In genomic region chr2:156422631-156423030, GRCm38 (mm10) we compare ENCODE assay signal across 8 mouse cellular contexts. TPM values are rescaled to one million over a fixed set of nuclear protein-coding genes. Genes with fewer than 3 reads are reported as not detected.
DNase-seq lines count a peak whose midpoint lies in the region; ATAC-seq and TF ChIP-seq lines count a peak whose summit lies in the region.

No protein-coding gene starts in this region.

- TF ChIP-seq EP300 in lung, postnatal 0 days (IDR thresholded peaks at IDR 0.05), result no peak

- ATAC-seq in lung, postnatal 0 days, result no peak
- ATAC-seq in stomach, embryonic 16.5 days (ENCODE audit: insufficient read depth, low FRiP score), result no peak

- H3K27ac ChIP-seq in lung, postnatal 0 days (ENCODE audit: low read length), result no peak overlapping the region
- no peak overlapping the region for H3K27ac ChIP-seq in stomach, embryonic 16.5 days (ENCODE audit: low read length)

- peak; percentile 45 to 62 for DNase-seq in cerebellum, postnatal 10 days
- DNase-seq in cerebellum, adult 11 months, result no peak
- DNase-seq in testis, postnatal 10 days (ENCODE audit: low spot score), result peak; percentile 56
- no peak for DNase-seq in testis, postnatal 14 days (ENCODE audit: low spot score)
- DNase-seq in lung, postnatal 0 days (ENCODE audit: low spot score), result peak; percentile 55
- DNase-seq in thymus, adult 18-20 months, result no peak
- no peak for DNase-seq in kidney, adult 9 months

- H3K4me2 ChIP-seq in lung, postnatal 0 days (replicated peaks; ENCODE audit: low read depth, low read length), result peak overlapping the region; percentile 19; the same call in 1 of the 2 replicates
- peak overlapping the region; percentile 81 for H3K4me2 ChIP-seq in stomach, embryonic 16.5 days (ENCODE audit: low read depth, low read length)

- no peaks in the 10 kb centered on the region for H3K9me3 ChIP-seq in lung, postnatal 0 days (ENCODE audit: low read length)
- no peaks in the 10 kb centered on the region for H3K9me3 ChIP-seq in stomach, embryonic 16.5 days (replicated peaks; ENCODE audit: control insufficient read depth, low read length)

- 0 out of 2 replicates have a peak, but pooled peaks cover 6% of the 10 kb centered on the region for H3K4me1 ChIP-seq in lung, postnatal 0 days (ENCODE audit: insufficient read depth, low read depth, low read length)
- peaks cover 13% of the 10 kb centered on the region for H3K4me1 ChIP-seq in stomach, embryonic 16.5 days (ENCODE audit: control insufficient read depth, insufficient read depth, low read length)

- H3K27me3 ChIP-seq in lung, postnatal 0 days (replicated peaks; ENCODE audit: insufficient read depth, low read length), result peaks cover 10% of the 10 kb centered on the region; the same call in 1 of the 2 replicates
- 0 out of 2 replicates have a peak, but pooled peaks cover 6% of the 10 kb centered on the region for H3K27me3 ChIP-seq in stomach, embryonic 16.5 days (ENCODE audit: control insufficient read depth, insufficient read depth, low read length)

- no peak overlapping the region for H3K9ac ChIP-seq in lung, postnatal 0 days (replicated peaks; ENCODE audit: low read depth)
- no peak overlapping the region for H3K9ac ChIP-seq in stomach, embryonic 16.5 days (ENCODE audit: low read length)

- no peaks in the 10 kb centered on the region for H3K36me3 ChIP-seq in lung, postnatal 0 days (ENCODE audit: insufficient read depth, low read length)
- H3K36me3 ChIP-seq in stomach, embryonic 16.5 days (ENCODE audit: control insufficient read depth, insufficient read depth, low read length), result no peaks in the 10 kb centered on the region

- no peak overlapping the region for H3K4me3 ChIP-seq in lung, postnatal 0 days (ENCODE audit: low read depth, low read length)
- no peak overlapping the region for H3K4me3 ChIP-seq in stomach, embryonic 16.5 days (replicated peaks; ENCODE audit: low read length)

- no peak for TF ChIP-seq CTCF in lung, postnatal 0 days (IDR thresholded peaks at IDR 0.05)

- WGBS in lung, postnatal 0 days, result 3% methylated on average over 7 of the region's 8 CpGs
- 4% methylated on average over 8 of the region's 8 CpGs for WGBS in stomach, embryonic 16.5 days

RNA-seq across cellular contexts. Expression of gene Epb41l1, which starts 1.9 kb away (rescaled TPM):
- 1.2 and 1.7 TPM in 2 replicates for polyA plus RNA-seq in lung, postnatal 0 days (2015; fragmentation: Nextera tagmentation; extraction: Ambion mirVana)
- 3.0 and 3.1 TPM in 2 replicates for polyA plus RNA-seq in stomach, embryonic 16.5 days (2015; fragmentation: Nextera tagmentation; extraction: Ambion mirVana)

Comparison
In these comparisons a context has a peak if more than half of its experiments do, and no peak if none do; other contexts are left out.
1. DNase-seq: peak in cerebellum, postnatal 10 days (2 of 2), testis, postnatal 10 days (single experiment) and lung, postnatal 0 days (single experiment); none in cerebellum, adult 11 months (single experiment), testis, postnatal 14 days (single experiment), thymus, adult 18-20 months (0 of 2) and kidney, adult 9 months (single experiment).